Mouse (Mus musculus): ENCODE results near the gene Malrd1. TPM values are rescaled to one million over a fixed set of nuclear protein-coding genes. Genes with fewer than 3 reads are reported as not detected.
"Not testable (repeated sequence)": the region's sequence is repeated elsewhere in the genome, so short reads cannot be mapped to it uniquely, and the experiment has no call there.

The Malrd1 gene
- polyA plus RNA-seq, 1 experiment: not detected

DNA sequence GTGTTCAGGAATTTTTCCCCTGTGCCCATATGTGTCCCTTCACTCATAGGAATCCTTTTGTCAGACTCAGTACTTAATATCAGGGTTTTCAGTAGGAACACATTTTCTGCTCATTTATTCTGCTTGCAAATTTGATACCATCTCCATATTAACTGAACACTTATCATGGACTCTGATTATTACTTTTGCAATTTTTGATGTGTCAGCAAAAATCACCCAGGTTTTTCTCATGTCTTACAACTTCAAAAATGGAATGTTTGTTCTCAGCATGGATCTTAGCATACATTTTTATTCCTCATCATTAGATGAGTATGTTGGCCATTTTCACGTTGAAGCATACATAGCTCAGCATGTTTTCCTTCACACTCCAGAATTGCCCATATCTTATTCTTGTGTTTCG is 258.5 kb downstream of the Malrd1 start:
- Histone ChIP-seq H3K27ac (ENCODE audit: insufficient read depth, low read depth, low read length) (no peak overlapping the region), H3K4me3 (ENCODE audit: insufficient read depth, low read length) (no peak overlapping the region), H3K4me1 (ENCODE audit: control insufficient read depth, insufficient read depth, low read length) (no peaks in the 10 kb centered on the region)
- no peak for TF ChIP-seq POLR2A (IDR thresholded peaks at IDR 0.05; ENCODE audit: borderline replicate concordance, low read depth, low read length)
- no peak for TF ChIP-seq CTCF (IDR thresholded peaks at IDR 0.05; ENCODE audit: low read depth, low read length)

GRCm38 (mm10) chr2:15815724-15816123 is 289.4 kb downstream of the Malrd1 start:
- Histone ChIP-seq H3K27ac (ENCODE audit: insufficient read depth, low read depth, low read length) (no peak overlapping the region), H3K4me1 (ENCODE audit: control insufficient read depth, insufficient read depth, low read length) (peaks cover 5% of the 10 kb centered on the region), H3K4me3 (ENCODE audit: insufficient read depth, low read length) (no peak overlapping the region)
- TF ChIP-seq POLR2A (IDR thresholded peaks at IDR 0.05; ENCODE audit: borderline replicate concordance, low read depth, low read length) (no peak), CTCF (IDR thresholded peaks at IDR 0.05; ENCODE audit: low read depth, low read length) (no peak)

- no peaks in the 10 kb centered on the region for H3K4me1 ChIP-seq (ENCODE audit: control insufficient read depth, insufficient read depth, low read length)
- TF ChIP-seq POLR2A (IDR thresholded peaks at IDR 0.05; ENCODE audit: borderline replicate concordance, low read depth, low read length) (no peak), CTCF (IDR thresholded peaks at IDR 0.05; ENCODE audit: low read depth, low read length) (no peak)
Observed at GRCm38 (mm10) chr2:15869380-15869779, 343.1 kb downstream of the Malrd1 start.

DNA sequence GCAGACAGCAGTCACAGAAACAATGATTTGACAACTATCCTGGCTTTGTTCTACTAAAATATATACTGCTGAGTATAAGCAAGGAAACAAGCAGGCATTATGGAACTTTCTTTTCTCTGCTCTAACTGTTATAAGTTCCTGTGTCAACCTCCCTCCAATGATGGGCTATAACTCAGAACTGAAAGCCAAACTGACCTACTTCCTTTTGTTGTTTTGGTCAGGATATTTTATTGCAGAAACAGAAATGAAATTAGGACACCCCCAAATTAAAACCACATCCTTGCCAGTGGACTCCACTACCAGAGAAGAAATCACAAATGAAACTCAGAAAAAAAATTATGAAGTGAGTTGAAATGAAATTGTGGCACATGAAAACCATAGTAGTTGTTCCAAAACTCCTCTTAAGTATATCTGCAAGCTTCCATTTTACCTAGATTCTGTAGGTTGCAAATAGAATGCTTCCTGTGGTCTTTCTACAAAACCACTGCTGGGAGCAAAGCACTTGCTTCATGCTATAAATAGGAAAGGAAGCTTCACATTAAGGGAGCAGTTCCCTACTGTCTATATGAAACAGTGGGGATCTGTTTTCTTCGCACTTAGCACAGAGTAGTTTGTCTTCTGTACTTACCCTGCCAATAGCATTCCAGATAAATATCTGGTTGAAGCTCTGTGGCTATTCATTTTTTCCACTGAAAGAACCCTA is 367.3 kb downstream of the Malrd1 start:
- H3K4me1 ChIP-seq (ENCODE audit: control insufficient read depth, insufficient read depth, low read length): no peaks in the 10 kb centered on the region
- H3K27ac ChIP-seq (ENCODE audit: insufficient read depth, low read depth, low read length): no peak overlapping the region
- H3K4me3 ChIP-seq (ENCODE audit: insufficient read depth, low read length): no peak overlapping the region
- TF ChIP-seq POLR2A (IDR thresholded peaks at IDR 0.05; ENCODE audit: borderline replicate concordance, low read depth, low read length): no peak
- no peak for TF ChIP-seq CTCF (IDR thresholded peaks at IDR 0.05; ENCODE audit: low read depth, low read length)

More at GRCm38 (mm10) chr2:15869380-15869779, 343.1 kb downstream of the Malrd1 start:
- no peak overlapping the region for H3K27ac ChIP-seq (ENCODE audit: insufficient read depth, low read depth, low read length)
- H3K4me3 ChIP-seq (ENCODE audit: insufficient read depth, low read length): no peak overlapping the region

DNA sequence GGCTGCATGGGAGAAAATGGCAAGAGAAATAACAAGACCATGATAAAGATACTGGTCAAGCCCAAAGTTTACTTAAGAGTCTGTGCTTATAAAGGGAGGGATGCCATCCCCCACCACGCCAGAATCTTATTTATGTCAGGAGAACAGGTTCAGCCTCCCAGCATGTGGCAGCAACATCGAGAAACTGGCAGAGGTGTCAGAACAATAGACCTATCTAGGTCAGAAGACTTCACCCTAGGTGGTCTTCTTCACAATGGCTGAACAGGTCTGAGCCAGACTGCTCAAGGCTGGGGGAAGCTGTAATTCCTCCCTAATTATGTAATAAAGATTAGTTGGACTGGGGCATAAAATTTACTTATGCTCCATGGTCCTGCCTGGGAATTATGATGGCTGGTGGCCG is 399.2 kb downstream of the Malrd1 start:
- TF ChIP-seq CTCF (IDR thresholded peaks at IDR 0.05; ENCODE audit: low read depth, low read length) (no peak), POLR2A (IDR thresholded peaks at IDR 0.05; ENCODE audit: borderline replicate concordance, low read depth, low read length) (no peak)
- Histone ChIP-seq H3K27ac (ENCODE audit: insufficient read depth, low read depth, low read length) (no peak overlapping the region), H3K4me1 (ENCODE audit: control insufficient read depth, insufficient read depth, low read length) (no peaks in the 10 kb centered on the region), H3K4me3 (ENCODE audit: insufficient read depth, low read length) (no peak overlapping the region)

- Histone ChIP-seq H3K4me3 (ENCODE audit: insufficient read depth, low read length) (no peak overlapping the region), H3K27ac (ENCODE audit: insufficient read depth, low read depth, low read length) (no peak overlapping the region), H3K4me1 (ENCODE audit: control insufficient read depth, insufficient read depth, low read length) (no peaks in the 10 kb centered on the region)
- TF ChIP-seq CTCF (IDR thresholded peaks at IDR 0.05; ENCODE audit: low read depth, low read length) (no peak), POLR2A (IDR thresholded peaks at IDR 0.05; ENCODE audit: borderline replicate concordance, low read depth, low read length) (no peak)
Observed at GRCm38 (mm10) chr2:15926041-15926440, 399.8 kb downstream of the Malrd1 start.

DNA sequence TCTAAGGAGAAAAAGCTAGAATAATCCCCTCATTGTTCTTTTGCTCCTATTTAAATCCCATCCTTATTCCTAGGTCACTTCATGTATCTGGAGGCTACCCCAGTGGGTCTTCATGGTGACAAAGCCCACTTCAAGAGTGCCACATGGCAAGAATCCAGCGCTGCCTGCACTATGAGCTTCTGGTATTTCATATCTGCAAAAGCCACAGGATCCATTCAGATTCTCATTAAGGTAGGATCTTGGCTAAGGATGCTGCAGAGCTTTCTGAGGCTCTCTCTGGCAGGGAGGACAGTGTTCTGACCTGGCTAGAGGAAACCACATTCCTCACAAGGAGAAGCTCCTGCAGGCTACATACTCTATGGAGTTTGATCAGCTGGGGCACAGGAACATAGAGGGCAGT is 405.2 kb downstream of the Malrd1 start:
- H3K4me3 ChIP-seq (ENCODE audit: insufficient read depth, low read length): no peak overlapping the region
- no peak overlapping the region for H3K27ac ChIP-seq (ENCODE audit: insufficient read depth, low read depth, low read length)
- TF ChIP-seq CTCF (IDR thresholded peaks at IDR 0.05; ENCODE audit: low read depth, low read length): no peak
- no peak for TF ChIP-seq POLR2A (IDR thresholded peaks at IDR 0.05; ENCODE audit: borderline replicate concordance, low read depth, low read length)

GRCm38 (mm10) chr2:15931924-15932323 is 405.6 kb downstream of the Malrd1 start:
- no peak overlapping the region for H3K4me3 ChIP-seq (ENCODE audit: insufficient read depth, low read length)
- H3K4me1 ChIP-seq (ENCODE audit: control insufficient read depth, insufficient read depth, low read length): no peaks in the 10 kb centered on the region
- TF ChIP-seq CTCF (IDR thresholded peaks at IDR 0.05; ENCODE audit: low read depth, low read length) (no peak), POLR2A (IDR thresholded peaks at IDR 0.05; ENCODE audit: borderline replicate concordance, low read depth, low read length) (no peak)
- H3K27ac ChIP-seq (ENCODE audit: insufficient read depth, low read depth, low read length): no peak overlapping the region

More for the DNA sequence above, 405.2 kb downstream of the Malrd1 start:
- no peaks in the 10 kb centered on the region for H3K4me1 ChIP-seq (ENCODE audit: control insufficient read depth, insufficient read depth, low read length)

GRCm38 (mm10) chr2:15932340-15932739 is 406.1 kb downstream of the Malrd1 start:
- no peaks in the 10 kb centered on the region for H3K4me1 ChIP-seq (ENCODE audit: control insufficient read depth, insufficient read depth, low read length)
- no peak overlapping the region for H3K27ac ChIP-seq (ENCODE audit: insufficient read depth, low read depth, low read length)
- no peak overlapping the region for H3K4me3 ChIP-seq (ENCODE audit: insufficient read depth, low read length)
- TF ChIP-seq CTCF (IDR thresholded peaks at IDR 0.05; ENCODE audit: low read depth, low read length) (no peak), POLR2A (IDR thresholded peaks at IDR 0.05; ENCODE audit: borderline replicate concordance, low read depth, low read length) (no peak)

- Histone ChIP-seq H3K27ac (ENCODE audit: insufficient read depth, low read depth, low read length) (no peak overlapping the region), H3K4me1 (ENCODE audit: control insufficient read depth, insufficient read depth, low read length) (no peaks in the 10 kb centered on the region), H3K4me3 (ENCODE audit: insufficient read depth, low read length) (no peak overlapping the region)
- TF ChIP-seq POLR2A (IDR thresholded peaks at IDR 0.05; ENCODE audit: borderline replicate concordance, low read depth, low read length): no peak
Observed at GRCm38 (mm10) chr2:16002925-16003324, 476.6 kb downstream of the Malrd1 start.

- H3K4me3 ChIP-seq (ENCODE audit: insufficient read depth, low read length); H3K4me1 ChIP-seq (ENCODE audit: control insufficient read depth, insufficient read depth, low read length); H3K27ac ChIP-seq (ENCODE audit: insufficient read depth, low read depth, low read length): not testable (repeated sequence)
Observed at GRCm38 (mm10) chr2:16017046-16017445, 490.8 kb downstream of the Malrd1 start.

GRCm38 (mm10) chr2:16017719-16018118 is 491.4 kb downstream of the Malrd1 start:
- H3K4me1 ChIP-seq (ENCODE audit: control insufficient read depth, insufficient read depth, low read length); H3K27ac ChIP-seq (ENCODE audit: insufficient read depth, low read depth, low read length); H3K4me3 ChIP-seq (ENCODE audit: insufficient read depth, low read length): not testable (repeated sequence)

All from bone marrow macrophage, adult 2 months (primary cell).